Mouse (Mus musculus) common myeloid progenitor, adult 5-6 weeks (primary cell): ENCODE measurements around the gene Bcl6b. TPM values are rescaled to one million over a fixed set of nuclear protein-coding genes. Genes with fewer than 3 reads are reported as not detected.

Source experiments
- ATAC-seq: replicated peaks from 2 replicates; pipeline ENCODE4 v1.8.0; 2016; ENCODE audit warnings: low read depth, mild to moderate bottlenecking, moderate TSS enrichment, inconsistent platforms; ENCODE audit not compliant: poor library complexity, severe bottlenecking
- total RNA-seq: library from RNA; stranded (forward); fragments of 200-1000, 187-1606 nt; gene quantifications from 2 replicates; pipeline ENCODE4 v1.2.3, GENCODE M21; 2017

Gene Bcl6b
- total RNA-seq, 1 experiment from 2014 or later: 0.41 TPM

GRCm38 (mm10) chr11:70234497-70234896, 4.9 kb upstream of the Bcl6b start:
- ATAC-seq: no peak

GRCm38 (mm10) chr11:70234037-70234436, 4.4 kb upstream of the Bcl6b start:
- ATAC-seq: no peak

GRCm38 (mm10) chr11:70233016-70233415, 3.4 kb upstream of the Bcl6b start:
- ATAC-seq: no peak

GRCm38 (mm10) chr11:70232546-70232945, 2.9 kb upstream of the Bcl6b start:
- ATAC-seq: no peak

GRCm38 (mm10) chr11:70230239-70230727, 685 bp upstream of the Bcl6b start:
- ATAC-seq: peak; percentile 89

- peak; percentile 30; the same call in 1 of the 2 replicates for ATAC-seq
Observed at GRCm38 (mm10) chr11:70228828-70229227, 770 bp downstream of the Bcl6b start.

- no peak for ATAC-seq
Observed at GRCm38 (mm10) chr11:70227661-70228245, 1.8 kb downstream of the Bcl6b start.

GRCm38 (mm10) chr11:70227126-70227525, 2.5 kb downstream of the Bcl6b start:
- no peak for ATAC-seq

- ATAC-seq: no peak
Observed at GRCm38 (mm10) chr11:70226602-70226890, 3.1 kb downstream of the Bcl6b start.

GRCm38 (mm10) chr11:70225798-70226601, 3.6 kb downstream of the Bcl6b start:
- no peak for ATAC-seq

GRCm38 (mm10) chr11:70223724-70224123, 5.9 kb downstream of the Bcl6b start:
- no peak for ATAC-seq

GRCm38 (mm10) chr11:70221603-70222500, 7.7 kb downstream of the Bcl6b start:
- peak; percentile 43 for ATAC-seq

- peak; percentile 81 for ATAC-seq
Observed at GRCm38 (mm10) chr11:70220731-70221602, 8.6 kb downstream of the Bcl6b start, which contains the start of gene Slc16a13. Gene Slc16a13 (minus strand): TSS chr11:70221064.

- no peak for ATAC-seq
Observed at GRCm38 (mm10) chr11:70220323-70220722, 9.3 kb downstream of the Bcl6b start.

GRCm38 (mm10) chr11:70219873-70220272, 9.7 kb downstream of the Bcl6b start:
- no peak for ATAC-seq

GRCm38 (mm10) chr11:70218741-70219470, 10.7 kb downstream of the Bcl6b start:
- no peak for ATAC-seq

- ATAC-seq: no peak
Observed at GRCm38 (mm10) chr11:70218039-70218438, 11.6 kb downstream of the Bcl6b start.

GRCm38 (mm10) chr11:70216103-70216502, 13.5 kb downstream of the Bcl6b start:
- ATAC-seq: no peak

- no peak for ATAC-seq
Observed at GRCm38 (mm10) chr11:70215301-70215700, 14.3 kb downstream of the Bcl6b start.
